Mouse (Mus musculus) heart, embryonic 16.5 days (tissue): ENCODE results near the gene Fbf1. TPM values are rescaled to one million over a fixed set of nuclear protein-coding genes. Genes with fewer than 3 reads are reported as not detected.

ENCODE experiments used
- ATAC-seq: fragments of 200-750 bp; cut with Nextera tagmentation; replicated peaks from 2 replicates; pipeline ENCODE4 v1.8.0; 2017; ENCODE audit warnings: moderate number of reproducible peaks; ENCODE audit not compliant: insufficient read depth, low FRiP score; ENCODE audit errors: extremely low read depth
- H3K27ac ChIP-seq: fragments of 300-500 bp; sonication (generic); 2 replicates; pipeline ENCODE4 v1.5.1; 2014; ENCODE audit warnings: mild to moderate bottlenecking, low read length, control low read depth, moderate library complexity
- H3K27me3 ChIP-seq: fragments of 300-500 bp; sonication (generic); 2 replicates; pipeline ENCODE4 v1.6.1; 2014; ENCODE audit warnings: low read length, mixed read lengths; ENCODE audit not compliant: control insufficient read depth, insufficient read depth
- H3K36me3 ChIP-seq: fragments of 300-500 bp; sonication (generic); 2 replicates; pipeline ENCODE4 v1.6.1; 2014; ENCODE audit not compliant: control insufficient read depth, insufficient read depth
- H3K4me1 ChIP-seq: fragments of 300-500 bp; sonication (generic); 2 replicates; pipeline ENCODE4 v1.6.1; 2014; ENCODE audit warnings: low read length, mixed read lengths; ENCODE audit not compliant: control insufficient read depth, insufficient read depth
- H3K4me2 ChIP-seq: fragments of 300-500 bp; sonication (generic); 2 replicates; pipeline ENCODE4 v1.6.1; 2014; ENCODE audit warnings: low read depth, mild to moderate bottlenecking, control low read depth, low read length
- H3K4me3 ChIP-seq: fragments of 300-500 bp; sonication (generic); 2 replicates; pipeline ENCODE4 v1.5.1; 2014; ENCODE audit warnings: mild to moderate bottlenecking, control low read depth, low read length
- H3K9ac ChIP-seq: fragments of 300-500 bp; sonication (generic); 2 replicates; pipeline ENCODE4 v1.6.1; 2014; ENCODE audit warnings: low read length, control low read depth
- H3K9me3 ChIP-seq: fragments of 300-500 bp; sonication (generic); replicated peaks from 2 replicates; pipeline ENCODE4 v1.6.1; 2016; ENCODE audit warnings: low read length; ENCODE audit not compliant: control insufficient read depth
- WGBS: fragments of 180-500 bp; shearing (Covaris S2); extraction: QIAGEN DNeasy Blood & Tissue Kit; methylation state at CpG from one replicate; pipeline ENCODE4 v1.1.7; 2014; 5-methylcytosine and 5-hydroxymethylcytosine counted together
- polyA plus RNA-seq: library from polyadenylated mRNA; unstranded; fragments of >200 nt; fragmentation: Nextera tagmentation; extraction: Ambion mirVana; gene quantifications from 2 replicates; pipeline ENCODE4 v1.2.1, GENCODE M21; 2015

Fbf1 gene
- polyA plus RNA-seq, 1 experiment from 2014 or later: 20.8 TPM

GRCm38 (mm10) chr11:116194619-116195018 lies 26.7 kb upstream of the Fbf1 start:
- Histone ChIP-seq H3K4me1 (peaks cover 12% of the 10 kb centered on the region), H3K9me3 (no peaks in the 10 kb centered on the region), H3K9ac (no peak overlapping the region), H3K27me3 (no peaks in the 10 kb centered on the region), H3K4me3 (no peak overlapping the region), H3K4me2 (no peak overlapping the region), H3K36me3 (peaks cover 11% of the 10 kb centered on the region), H3K27ac (no peak overlapping the region)
- ATAC-seq: no peak
- 86% methylated on average over 8 of the region's 8 CpGs for WGBS

GRCm38 (mm10) chr11:116187226-116187930 lies 19.4 kb upstream of the Fbf1 start:
- Histone ChIP-seq H3K4me2 (no peak overlapping the region), H3K9me3 (no peaks in the 10 kb centered on the region), H3K36me3 (peaks cover 18% of the 10 kb centered on the region), H3K4me1 (peaks cover 5% of the 10 kb centered on the region), H3K27ac (peak overlapping the region; percentile 19; the same call in 1 of the 2 replicates), H3K4me3 (no peak overlapping the region), H3K27me3 (no peaks in the 10 kb centered on the region), H3K9ac (no peak overlapping the region)
- ATAC-seq: no peak
- 56% methylated on average over 11 of the region's 11 CpGs for WGBS

GRCm38 (mm10) chr11:116186360-116186759 lies 18.4 kb upstream of the Fbf1 start:
- no peaks in the 10 kb centered on the region for H3K9me3 ChIP-seq
- no peaks in the 10 kb centered on the region for H3K27me3 ChIP-seq
- ATAC-seq: no peak
- WGBS: 90% methylated on average over 11 of the region's 11 CpGs
- no peak overlapping the region for H3K4me2 ChIP-seq
- peak overlapping the region; percentile 17; the same call in 1 of the 2 replicates for H3K27ac ChIP-seq
- H3K4me1 ChIP-seq: peaks cover 5% of the 10 kb centered on the region
- no peak overlapping the region for H3K9ac ChIP-seq
- H3K4me3 ChIP-seq: no peak overlapping the region
- H3K36me3 ChIP-seq: peaks cover 24% of the 10 kb centered on the region

- ATAC-seq: no peak
- no peak overlapping the region for H3K4me2 ChIP-seq
- peaks cover 25% of the 10 kb centered on the region for H3K36me3 ChIP-seq
- H3K4me1 ChIP-seq: peaks cover 5% of the 10 kb centered on the region
- H3K9ac ChIP-seq: no peak overlapping the region
- peak overlapping the region; percentile 17; the same call in 1 of the 2 replicates for H3K27ac ChIP-seq
- no peak overlapping the region for H3K4me3 ChIP-seq
- H3K27me3 ChIP-seq: no peaks in the 10 kb centered on the region
- H3K9me3 ChIP-seq: no peaks in the 10 kb centered on the region
- 68% methylated on average over 3 of the region's 3 CpGs for WGBS
Observed at GRCm38 (mm10) chr11:116185836-116186235, 17.9 kb upstream of the Fbf1 start.

- Histone ChIP-seq H3K4me1 (no peaks in the 10 kb centered on the region), H3K9me3 (no peaks in the 10 kb centered on the region), H3K9ac (no peak overlapping the region), H3K36me3 (peaks cover 55% of the 10 kb centered on the region), H3K27me3 (no peaks in the 10 kb centered on the region), H3K4me3 (no peak overlapping the region), H3K4me2 (no peak overlapping the region), H3K27ac (no peak overlapping the region)
- 86% methylated on average over 20 of the region's 20 CpGs for WGBS
- no peak for ATAC-seq
Observed at GRCm38 (mm10) chr11:116178411-116179121, 10.6 kb upstream of the Fbf1 start.

- H3K9ac ChIP-seq: no peak overlapping the region
- H3K27ac ChIP-seq: no peak overlapping the region
- H3K9me3 ChIP-seq: no peaks in the 10 kb centered on the region
- H3K27me3 ChIP-seq: no peaks in the 10 kb centered on the region
- H3K4me3 ChIP-seq: no peak overlapping the region
- WGBS: 86% methylated on average over 7 of the region's 7 CpGs
- ATAC-seq: no peak
- no peak overlapping the region for H3K4me2 ChIP-seq
- no peaks in the 10 kb centered on the region for H3K4me1 ChIP-seq
- peaks cover 63% of the 10 kb centered on the region for H3K36me3 ChIP-seq
Observed at GRCm38 (mm10) chr11:116176010-116176409, 8.0 kb upstream of the Fbf1 start.

- Histone ChIP-seq H3K27ac (no peak overlapping the region), H3K9ac (no peak overlapping the region), H3K27me3 (no peaks in the 10 kb centered on the region), H3K4me2 (no peak overlapping the region), H3K4me1 (no peaks in the 10 kb centered on the region), H3K36me3 (peaks cover 53% of the 10 kb centered on the region), H3K9me3 (no peaks in the 10 kb centered on the region), H3K4me3 (no peak overlapping the region)
- 91% methylated on average over 22 of the region's 22 CpGs for WGBS
- ATAC-seq: no peak
Observed at GRCm38 (mm10) chr11:116174775-116175448, 6.9 kb upstream of the Fbf1 start.

- Histone ChIP-seq H3K27ac (no peak overlapping the region), H3K9ac (no peak overlapping the region), H3K36me3 (peaks cover 35% of the 10 kb centered on the region), H3K4me1 (peaks cover 2% of the 10 kb centered on the region; the same call in 1 of the 2 replicates), H3K27me3 (no peaks in the 10 kb centered on the region), H3K9me3 (no peaks in the 10 kb centered on the region), H3K4me3 (no peak overlapping the region), H3K4me2 (no peak overlapping the region)
- 89% methylated on average over 2 of the region's 2 CpGs for WGBS
- ATAC-seq: no peak
Observed at GRCm38 (mm10) chr11:116171959-116172358, 4.0 kb upstream of the Fbf1 start.
